Mouse (Mus musculus) liver, embryonic 14.5 days (tissue): ENCODE results near the gene Mrpl33.

Source experiments
- CTCF ChIP-seq: IDR thresholded peaks from 2 replicates; pipeline ENCODE4 v1.5.1; 2016; ENCODE audit warnings: antibody characterized with exemption, low read depth, control low read depth
- EP300 ChIP-seq: IDR thresholded peaks from 2 replicates; pipeline ENCODE4 v1.6.1; 2016; ENCODE audit warnings: antibody characterized with exemption, low read depth

- no peak for TF ChIP-seq CTCF
- TF ChIP-seq EP300, result no peak
These were observed 9.4 kb downstream of the Mrpl33 start for GRCm38 (mm10) chr5:31606151-31606550.
